Mouse (Mus musculus): ENCODE data around the gene Cldn6.
A peak's percentile ranks its signal among the peaks of the same experiment; 100 is the strongest.

Cldn6 gene

GRCm38 (mm10) chr17:23725477-23725876 is 46.4 kb downstream of the Cldn6 start:
- DNase-seq (ENCODE audit: low read depth, low spot score): no peak
- Histone ChIP-seq H3K27me3 (ENCODE audit: control insufficient read depth, insufficient read depth, low read length, poor library complexity, severe bottlenecking) (no peaks in the 10 kb centered on the region), H3K36me3 (ENCODE audit: control insufficient read depth, insufficient read depth, low read length, poor library complexity, severe bottlenecking) (no peaks in the 10 kb centered on the region; the same call in 1 of the 2 replicates)

GRCm38 (mm10) chr17:23725999-23726757 is 47.1 kb downstream of the Cldn6 start, which contains the start of gene Pkmyt1:
Pkmyt1 (plus strand) TSS chr17:23726336.
- Histone ChIP-seq H3K36me3 (ENCODE audit: control insufficient read depth, insufficient read depth, low read length, poor library complexity, severe bottlenecking) (no peaks in the 10 kb centered on the region; the same call in 1 of the 2 replicates), H3K27me3 (ENCODE audit: control insufficient read depth, insufficient read depth, low read length, poor library complexity, severe bottlenecking) (no peaks in the 10 kb centered on the region)
- DNase-seq (ENCODE audit: low read depth, low spot score): peak; percentile 95

GRCm38 (mm10) chr17:23726758-23727142 is 47.7 kb downstream of the Cldn6 start:
- peaks cover 1% of the 10 kb centered on the region; the same call in 1 of the 2 replicates for H3K27me3 ChIP-seq (ENCODE audit: control insufficient read depth, insufficient read depth, low read length, poor library complexity, severe bottlenecking)
- peaks cover 1% of the 10 kb centered on the region for H3K36me3 ChIP-seq (ENCODE audit: control insufficient read depth, insufficient read depth, low read length, poor library complexity, severe bottlenecking)
- DNase-seq (ENCODE audit: low read depth, low spot score): peak; percentile 50

GRCm38 (mm10) chr17:23730441-23730840 is 51.4 kb downstream of the Cldn6 start:
- H3K36me3 ChIP-seq (ENCODE audit: control insufficient read depth, insufficient read depth, low read length, poor library complexity, severe bottlenecking): peaks cover 1% of the 10 kb centered on the region
- peaks cover 1% of the 10 kb centered on the region; the same call in 1 of the 2 replicates for H3K27me3 ChIP-seq (ENCODE audit: control insufficient read depth, insufficient read depth, low read length, poor library complexity, severe bottlenecking)

More at GRCm38 (mm10) chr17:23730441-23730840, 51.4 kb downstream of the Cldn6 start:
- DNase-seq (ENCODE audit: low read depth, low spot score): no peak
